Mouse (Mus musculus): Measurements from ENCODE around the gene Fcho2. TPM values are rescaled to one million over a fixed set of nuclear protein-coding genes. Genes with fewer than 3 reads are reported as not detected.

The Fcho2 gene
- polyA plus RNA-seq, 2 experiments, result 25.3 to 39.2 TPM

DNA sequence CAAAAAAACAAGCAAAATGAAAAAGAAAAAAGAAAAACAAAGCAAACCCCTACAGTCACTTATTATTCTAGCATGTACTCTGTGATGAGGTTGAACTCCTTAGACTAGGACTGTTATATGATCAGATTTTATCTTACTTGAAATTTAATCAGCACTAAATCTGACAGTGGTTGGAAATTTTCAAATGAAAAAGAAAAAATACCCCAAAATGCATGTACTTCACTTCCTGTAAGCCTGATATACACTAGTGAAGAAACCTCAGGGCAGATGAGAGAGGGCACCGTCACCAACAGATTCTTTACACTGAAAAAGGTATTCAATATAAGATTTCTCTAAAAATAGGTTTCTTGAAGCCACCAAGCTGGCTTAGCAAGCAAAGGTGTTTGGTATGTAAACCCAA lies 23.6 kb downstream of the Fcho2 start:
- H3K4me3 ChIP-seq (replicated peaks; ENCODE audit: low read length), result no peak overlapping the region
- no peak for DNase-seq (ENCODE audit: low spot score)
- no peak overlapping the region for H3K4me2 ChIP-seq (replicated peaks; ENCODE audit: low read depth, low read length, severe bottlenecking)
- no peaks in the 10 kb centered on the region for H3K27me3 ChIP-seq (ENCODE audit: control insufficient read depth, insufficient read depth, low read length)
- H3K4me1 ChIP-seq (ENCODE audit: control insufficient read depth, insufficient read depth, low read length), result no peaks in the 10 kb centered on the region
- H3K27ac ChIP-seq (replicated peaks; ENCODE audit: low read depth, low read length), result no peak overlapping the region
- no peak for TF ChIP-seq POLR2A (IDR thresholded peaks at IDR 0.05; ENCODE audit: borderline replicate concordance, extremely low read depth, insufficient read depth, insufficient read length)
- no peak overlapping the region for H3K9ac ChIP-seq (ENCODE audit: low read depth, low read length, severe bottlenecking)
- ATAC-seq (ENCODE audit: low FRiP score, low read depth), result no peak
- 100% methylated on average over 1 of the region's 1 CpGs for WGBS
- H3K9me3 ChIP-seq (ENCODE audit: control insufficient read depth, low read length), result no peaks in the 10 kb centered on the region
- H3K36me3 ChIP-seq (ENCODE audit: control insufficient read depth, insufficient read depth, low read length), result peaks cover 28% of the 10 kb centered on the region

DNA sequence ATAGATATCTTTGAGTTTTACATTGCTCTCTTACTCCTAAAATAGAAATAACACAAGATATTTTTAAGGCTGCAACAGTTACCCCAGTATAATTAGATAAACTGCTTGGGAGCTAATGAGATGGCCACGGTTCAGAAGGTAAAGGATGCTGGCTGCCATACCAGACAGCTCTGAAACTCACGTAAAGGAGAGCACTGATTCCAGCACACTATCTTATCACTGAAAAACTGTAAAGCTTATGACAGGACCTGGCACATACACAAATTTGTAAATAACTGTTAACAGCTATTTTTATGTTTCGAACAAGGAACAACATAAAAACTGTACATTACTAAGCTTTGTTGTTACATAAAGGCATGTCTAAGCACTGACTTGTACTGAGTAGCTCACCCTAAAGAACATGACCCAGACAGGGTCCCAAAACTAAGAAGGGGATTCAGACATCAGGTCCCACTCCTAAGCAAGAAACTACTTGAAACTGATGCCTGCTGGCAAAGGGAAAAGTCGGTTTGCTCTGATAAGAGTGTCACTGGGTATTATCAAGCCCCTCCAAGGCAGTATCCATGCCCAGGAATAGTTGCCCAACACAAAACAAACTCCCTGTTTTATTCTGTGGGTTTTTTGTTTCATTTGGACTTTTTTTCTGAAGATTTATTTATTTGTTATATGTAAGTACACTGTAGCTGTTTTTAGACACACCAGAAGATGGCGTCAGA lies 28.1 kb downstream of the Fcho2 start:
- Histone ChIP-seq H3K4me3 (replicated peaks; ENCODE audit: low read length) (no peak overlapping the region), H3K36me3 (ENCODE audit: control insufficient read depth, insufficient read depth, low read length) (peaks cover 39% of the 10 kb centered on the region), H3K4me2 (replicated peaks; ENCODE audit: low read depth, low read length, severe bottlenecking) (no peak overlapping the region), H3K27ac (replicated peaks; ENCODE audit: low read depth, low read length) (no peak overlapping the region), H3K9me3 (ENCODE audit: control insufficient read depth, low read length) (no peaks in the 10 kb centered on the region), H3K9ac (ENCODE audit: low read depth, low read length, severe bottlenecking) (no peak overlapping the region), H3K27me3 (ENCODE audit: control insufficient read depth, insufficient read depth, low read length) (no peaks in the 10 kb centered on the region), H3K4me1 (ENCODE audit: control insufficient read depth, insufficient read depth, low read length) (no peaks in the 10 kb centered on the region)
- ATAC-seq (ENCODE audit: low FRiP score, low read depth), result no peak
- no peak for DNase-seq (ENCODE audit: low spot score)
- 87% methylated on average over 5 of the region's 5 CpGs for WGBS
- no peak for TF ChIP-seq POLR2A (IDR thresholded peaks at IDR 0.05; ENCODE audit: borderline replicate concordance, extremely low read depth, insufficient read depth, insufficient read length)

DNA sequence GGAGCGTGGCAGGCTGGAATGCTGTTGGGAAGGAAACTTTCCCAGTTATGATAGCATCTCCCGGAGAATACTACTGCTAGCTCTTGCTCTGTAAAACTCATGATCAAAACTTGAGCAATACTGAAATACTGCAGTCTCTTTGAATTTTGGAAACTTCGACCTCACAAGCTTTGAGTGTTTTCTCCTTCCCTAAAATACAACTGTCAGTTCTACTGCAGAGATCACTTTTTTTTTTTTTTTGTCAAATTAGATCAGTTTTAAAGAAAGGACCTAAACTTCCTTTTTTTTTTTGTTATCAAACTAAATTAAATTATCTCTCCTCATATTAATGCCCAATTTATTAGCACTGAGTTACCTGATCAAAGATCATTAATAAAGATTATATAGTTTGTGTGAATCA lies 37.3 kb downstream of the Fcho2 start:
- DNase-seq (ENCODE audit: low spot score) (no peak), ATAC-seq (ENCODE audit: low FRiP score, low read depth) (no peak)
- Histone ChIP-seq H3K4me1 (ENCODE audit: control insufficient read depth, insufficient read depth, low read length) (no peaks in the 10 kb centered on the region), H3K27me3 (ENCODE audit: control insufficient read depth, insufficient read depth, low read length) (no peaks in the 10 kb centered on the region), H3K4me3 (replicated peaks; ENCODE audit: low read length) (no peak overlapping the region), H3K9me3 (ENCODE audit: control insufficient read depth, low read length) (no peaks in the 10 kb centered on the region), H3K4me2 (replicated peaks; ENCODE audit: low read depth, low read length, severe bottlenecking) (no peak overlapping the region), H3K36me3 (ENCODE audit: control insufficient read depth, insufficient read depth, low read length) (peaks cover 61% of the 10 kb centered on the region), H3K27ac (replicated peaks; ENCODE audit: low read depth, low read length) (no peak overlapping the region), H3K9ac (ENCODE audit: low read depth, low read length, severe bottlenecking) (no peak overlapping the region)
- WGBS, result 96% methylated on average over 3 of the region's 3 CpGs
- TF ChIP-seq POLR2A (IDR thresholded peaks at IDR 0.05; ENCODE audit: borderline replicate concordance, extremely low read depth, insufficient read depth, insufficient read length), result no peak

DNA sequence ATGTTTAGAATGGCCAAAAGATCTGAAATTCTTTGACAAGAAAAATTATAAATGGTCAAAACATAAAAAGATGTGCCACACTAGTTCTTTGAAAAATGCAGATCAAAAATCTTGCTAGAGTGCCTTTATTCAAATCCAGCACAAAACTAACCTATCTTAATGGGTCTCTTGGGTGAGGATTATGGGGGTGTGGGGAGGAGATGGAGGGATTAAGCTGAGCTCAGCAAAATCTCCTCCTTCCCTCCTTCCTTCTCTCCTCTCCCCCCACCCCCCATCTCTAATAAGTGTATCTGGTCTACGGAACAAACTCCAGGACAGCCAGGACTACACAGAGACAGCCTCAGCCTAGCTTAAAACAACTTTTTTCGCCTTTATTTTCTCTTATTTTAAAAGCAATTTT lies 43.8 kb downstream of the Fcho2 start:
- H3K4me2 ChIP-seq (replicated peaks; ENCODE audit: low read depth, low read length, severe bottlenecking), result no peak overlapping the region
- no peaks in the 10 kb centered on the region for H3K9me3 ChIP-seq (ENCODE audit: control insufficient read depth, low read length)
- peaks cover 3% of the 10 kb centered on the region; the same call in 1 of the 2 replicates for H3K4me1 ChIP-seq (ENCODE audit: control insufficient read depth, insufficient read depth, low read length)
- H3K36me3 ChIP-seq (ENCODE audit: control insufficient read depth, insufficient read depth, low read length), result peaks cover 30% of the 10 kb centered on the region
- no peak overlapping the region for H3K27ac ChIP-seq (replicated peaks; ENCODE audit: low read depth, low read length)
- TF ChIP-seq POLR2A (IDR thresholded peaks at IDR 0.05; ENCODE audit: borderline replicate concordance, extremely low read depth, insufficient read depth, insufficient read length), result no peak
- H3K4me3 ChIP-seq (replicated peaks; ENCODE audit: low read length), result no peak overlapping the region
- 85% methylated on average over 2 of the region's 2 CpGs for WGBS
- H3K9ac ChIP-seq (ENCODE audit: low read depth, low read length, severe bottlenecking), result no peak overlapping the region
- ATAC-seq (ENCODE audit: low FRiP score, low read depth), result no peak
- no peak for DNase-seq (ENCODE audit: low spot score)
- no peaks in the 10 kb centered on the region for H3K27me3 ChIP-seq (ENCODE audit: control insufficient read depth, insufficient read depth, low read length)

DNA sequence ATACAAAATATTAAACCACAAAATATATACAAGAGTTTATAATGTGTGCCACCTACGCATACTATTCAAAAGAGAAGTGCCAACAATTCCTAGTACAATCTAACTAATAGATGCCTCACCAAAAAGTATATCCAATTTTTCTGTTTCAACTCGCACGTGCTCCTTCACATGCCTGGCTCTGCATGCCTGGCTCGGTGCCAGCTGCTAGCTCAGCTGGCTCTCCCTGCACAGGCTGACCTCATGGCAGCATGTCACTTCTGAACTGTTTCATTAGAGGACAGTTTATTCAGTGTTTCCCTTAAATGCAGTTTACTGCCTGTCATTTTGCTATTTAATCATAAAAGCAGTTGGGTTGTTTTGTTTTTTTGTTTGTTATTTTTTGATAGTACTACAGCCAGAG lies 46.9 kb downstream of the Fcho2 start:
- ATAC-seq (ENCODE audit: low FRiP score, low read depth), result peak; percentile 74; the same call in 1 of the 2 replicates
- no peak overlapping the region for H3K27ac ChIP-seq (replicated peaks; ENCODE audit: low read depth, low read length)
- H3K4me3 ChIP-seq (replicated peaks; ENCODE audit: low read length), result no peak overlapping the region
- DNase-seq (ENCODE audit: low spot score), result peak; percentile 73
- H3K4me2 ChIP-seq (replicated peaks; ENCODE audit: low read depth, low read length, severe bottlenecking), result no peak overlapping the region
- no peak for TF ChIP-seq POLR2A (IDR thresholded peaks at IDR 0.05; ENCODE audit: borderline replicate concordance, extremely low read depth, insufficient read depth, insufficient read length)
- WGBS, result 34% methylated on average over 4 of the region's 4 CpGs
- H3K9me3 ChIP-seq (ENCODE audit: control insufficient read depth, low read length), result no peaks in the 10 kb centered on the region
- no peaks in the 10 kb centered on the region for H3K27me3 ChIP-seq (ENCODE audit: control insufficient read depth, insufficient read depth, low read length)
- H3K4me1 ChIP-seq (ENCODE audit: control insufficient read depth, insufficient read depth, low read length), result peaks cover 3% of the 10 kb centered on the region; the same call in 1 of the 2 replicates
- peaks cover 9% of the 10 kb centered on the region for H3K36me3 ChIP-seq (ENCODE audit: control insufficient read depth, insufficient read depth, low read length)
- no peak overlapping the region for H3K9ac ChIP-seq (ENCODE audit: low read depth, low read length, severe bottlenecking)

Measured in limb, embryonic 14.5 days (tissue).